8 mouse cellular contexts compared by ENCODE assay signal in genomic region chr5:151315804-151316597, GRCm38 (mm10).
DNase-seq lines count a peak whose midpoint lies in the region; ATAC-seq and TF ChIP-seq lines count a peak whose summit lies in the region.

No protein-coding gene starts in this region.

- H3K27ac ChIP-seq in heart, embryonic 13.5 days (replicated peaks) = peak overlapping the region; percentile 48
- H3K27ac ChIP-seq in intestine, embryonic 16.5 days (ENCODE audit: low read length) = no peak overlapping the region

- peaks cover 11% of the 10 kb centered on the region for H3K4me1 ChIP-seq in heart, embryonic 13.5 days
- peaks cover 3% of the 10 kb centered on the region; the same call in 1 of the 2 replicates for H3K4me1 ChIP-seq in intestine, embryonic 16.5 days (ENCODE audit: control insufficient read depth, insufficient read depth, low read length)

- CTCF ChIA-PET in Patski (lab: Charles Lee) = interaction anchor here (0.7 to 2.7 kb wide), 3 partner anchors 17 to 516 kb away, joined by 3 to 8 read pairs (median 6); no protein-coding TSS in a partner anchor

- TF ChIP-seq CTCF in Patski (IDR thresholded peaks at IDR 0.05) = peak; percentile 9

- POLR2A ChIA-PET in Patski (lab: Charles Lee) = interaction anchor here (0.6 to 1.2 kb wide), 6 partner anchors 16 to 294 kb away, joined by 3 to 6 read pairs (median 4); no protein-coding TSS in a partner anchor

- no peak overlapping the region for H3K9ac ChIP-seq in heart, embryonic 13.5 days
- H3K9ac ChIP-seq in intestine, embryonic 16.5 days (ENCODE audit: low read depth, low read length) = no peak overlapping the region

- intact Hi-C loops in heart, postnatal 14 days (cut with DNase I) = no loop called here

- peak overlapping the region; percentile 21 for H3K4me3 ChIP-seq in heart, embryonic 13.5 days
- H3K4me3 ChIP-seq in intestine, embryonic 16.5 days (ENCODE audit: low read length) = no peak overlapping the region

- WGBS in heart, embryonic 13.5 days = 40% methylated on average over 10 of the region's 10 CpGs
- 41% methylated on average over 10 of the region's 10 CpGs for WGBS in intestine, embryonic 16.5 days

- no peak for DNase-seq in heart, postnatal 14 days
- DNase-seq in Patski (ENCODE audit: low read depth, low spot score) = peak; percentile 98
- peak; percentile 10 for DNase-seq in lung, postnatal 14 days
- no peak for DNase-seq in ovary, postnatal 14 days (ENCODE audit: low spot score)
- DNase-seq in thymus, postnatal 14 days = no peak
- DNase-seq in urinary bladder, postnatal 10 days (ENCODE audit: low spot score) = no peak

- H3K9me3 ChIP-seq in heart, embryonic 13.5 days = no peaks in the 10 kb centered on the region
- no peaks in the 10 kb centered on the region for H3K9me3 ChIP-seq in intestine, embryonic 16.5 days (ENCODE audit: control insufficient read depth, low read length)

- in situ Hi-C loops in Patski (cut with MboI; ENCODE audit: low pct_unique_long_range_greater_than_20kb) = no loop called here

- H3K4me2 ChIP-seq in heart, embryonic 13.5 days = peak overlapping the region; percentile 54
- H3K4me2 ChIP-seq in intestine, embryonic 16.5 days (ENCODE audit: low read depth, low read length) = no peak overlapping the region

- no peaks in the 10 kb centered on the region for H3K27me3 ChIP-seq in heart, embryonic 13.5 days (replicated peaks)
- no peaks in the 10 kb centered on the region for H3K27me3 ChIP-seq in Patski
- no peaks in the 10 kb centered on the region for H3K27me3 ChIP-seq in intestine, embryonic 16.5 days (replicated peaks; ENCODE audit: control insufficient read depth, insufficient read depth, low read length)

- H3K36me3 ChIP-seq in heart, embryonic 13.5 days = no peaks in the 10 kb centered on the region
- no peaks in the 10 kb centered on the region for H3K36me3 ChIP-seq in intestine, embryonic 16.5 days (ENCODE audit: control insufficient read depth, insufficient read depth, low read length)

- ATAC-seq in heart, embryonic 13.5 days (ENCODE audit: extremely low read depth, insufficient number of reproducible peaks, low FRiP score, low TSS enrichment) = no peak
- peak; percentile 99 for ATAC-seq in Patski
- peak; percentile 75 for ATAC-seq in intestine, embryonic 16.5 days

Comparison
In these comparisons a context has a peak if more than half of its experiments do, and no peak if none do; other contexts are left out.
1. DNase-seq: peak in Patski (single experiment) and lung, postnatal 14 days (single experiment); none in heart, postnatal 14 days (0 of 2), ovary, postnatal 14 days (single experiment), thymus, postnatal 14 days (single experiment) and urinary bladder, postnatal 10 days (single experiment).